Mouse (Mus musculus) E14TG2a.4 (cell line): ENCODE results near the gene 3110001I22Rik.

Source experiments
- CTCF ChIP-seq: conservative IDR thresholded peaks from 2 replicates; pipeline ENCODE4 v1.5.1; 2014; ENCODE audit warnings: low read length
- NANOG ChIP-seq: IDR thresholded peaks from 2 replicates; pipeline ENCODE4 v1.6.1; 2014; ENCODE audit warnings: borderline replicate concordance, low read length, mixed read lengths

- no peak for TF ChIP-seq NANOG
- no peak for TF ChIP-seq CTCF
Observed at GRCm38 (mm10) chr16:13671685-13672385, at the start of gene 3110001I22Rik, which contains the start of gene Bfar.
